Mouse (Mus musculus) heart, postnatal 14 days (tissue): ENCODE measurements around the gene Zfpl1. TPM values are rescaled to one million over a fixed set of nuclear protein-coding genes. Genes with fewer than 3 reads are reported as not detected.

ENCODE experiments used
- DNase-seq, 2 experiments: peaks; one replicate each; pipeline ENCODE4 v3.0.0; 2021 to 2022
- intact Hi-C: fragments of 180-260 bp; cut with DNase I; formaldehyde crosslinking; loops from one replicate; pipeline ENCODE4 v1.15.1; 2025
- microRNA-seq, 2 experiments: library from miRNA; unstranded; fragments of <30 nt; microRNA quantifications; one replicate each; pipeline ENCODE4 v1.2.0; 2021 to 2022
- total RNA-seq, 2 experiments: library from RNA; stranded (reverse); gene quantifications; 2 replicates each; pipeline ENCODE4 v1.2.3; 2021

Gene Zfpl1
- total RNA-seq, 2 experiments from 2014 or later: 16.7 to 19.7 TPM

GRCm38 (mm10) chr19:6038326-6038725 is 46.4 kb downstream of the Zfpl1 start:
- no peak for DNase-seq
- intact Hi-C loops: no loop called here

- intact Hi-C loops: no loop called here
- no peak for DNase-seq
These were observed 47.1 kb downstream of the Zfpl1 start for GRCm38 (mm10) chr19:6037695-6038094.

GRCm38 (mm10) chr19:6035966-6036585 is 48.7 kb downstream of the Zfpl1 start:
- intact Hi-C loops: no loop called here
- DNase-seq: no peak

Small RNA genes lying within 50 kb of the gene (microRNA-seq; reads per million reads assigned to microRNA genes)
- 1.6 to 4.8 reads per million in 2 experiments for gene Mir6988

Other genes starting within 250 kb of the Zfpl1 start
- 10 to 100 TPM; 15.6 to 15.8 TPM for gene Frmd8, start 209.7 kb downstream of the Zfpl1 start, total RNA-seq
- 1 to 10 TPM; 3.3 to 4.5 TPM for gene Slc25a45, start 207.1 kb downstream of the Zfpl1 start, total RNA-seq
- under 1 TPM; 0.79 to 0.93 TPM for gene Tigd3, start 190.8 kb downstream of the Zfpl1 start, total RNA-seq
- 100 to 1,000 TPM; 101 TPM for gene Dpf2, start 171.9 kb downstream of the Zfpl1 start, total RNA-seq
- gene Cdc42ep2, start 160.1 kb downstream of the Zfpl1 start, total RNA-seq: 10 to 100 TPM in 1 of 2 experiments, 1 to 10 TPM in 1; 9.9 to 12.0 TPM
- gene Pola2, start 120.8 kb downstream of the Zfpl1 start, total RNA-seq: 10 to 100 TPM; 12.3 to 14.2 TPM
- gene Slc22a20, start 98.8 kb downstream of the Zfpl1 start, total RNA-seq: not detected
- 10 to 100 TPM; 31.7 to 36.8 TPM for gene Capn1, start 69.1 kb downstream of the Zfpl1 start, total RNA-seq
- gene Syvn1, start 38.4 kb downstream of the Zfpl1 start, total RNA-seq: 10 to 100 TPM; 17.5 to 18.9 TPM
- 10 to 100 TPM; 37.1 to 37.4 TPM for gene Mrpl49, start 27.2 kb downstream of the Zfpl1 start, total RNA-seq
- 100 to 1,000 TPM; 597 to 635 TPM for gene Fau, start 27.1 kb downstream of the Zfpl1 start, total RNA-seq
- 10 to 100 TPM; 11.8 to 12.6 TPM for gene Znhit2, start 23.8 kb downstream of the Zfpl1 start, total RNA-seq
- gene Tm7sf2, start 16.6 kb downstream of the Zfpl1 start, total RNA-seq: 1 to 10 TPM; 2.9 to 5.5 TPM
- gene Vps51, start 7.7 kb downstream of the Zfpl1 start, total RNA-seq: 10 to 100 TPM; 27.9 to 32.3 TPM
- not detected for gene Tmem262, start 4.9 kb downstream of the Zfpl1 start, total RNA-seq
- not detected for gene Gm28374, start 2.7 kb downstream of the Zfpl1 start, total RNA-seq
- 1 to 10 TPM; 1.1 to 1.5 TPM for gene Cdca5, start within 50 bp of the Zfpl1 start, total RNA-seq
- gene AC131692.1, start 9.5 kb upstream of the Zfpl1 start, total RNA-seq: not detected
- gene Naaladl1, start 20.8 kb upstream of the Zfpl1 start, total RNA-seq: not detected
- gene Sac3d1, start 33.7 kb upstream of the Zfpl1 start, total RNA-seq: 1 to 10 TPM; 9.4 to 9.7 TPM
- gene Snx15, start 43.3 kb upstream of the Zfpl1 start, total RNA-seq: 10 to 100 TPM; 12.2 to 14.7 TPM
- under 1 TPM; 0.46 to 0.88 TPM for gene Batf2, start 56.0 kb upstream of the Zfpl1 start, total RNA-seq
- gene Arl2, start 56.6 kb upstream of the Zfpl1 start, total RNA-seq: 10 to 100 TPM; 54.8 to 58.4 TPM
- gene Majin, start 99.4 kb upstream of the Zfpl1 start, total RNA-seq: not detected
- gene Gpha2, start 141.4 kb upstream of the Zfpl1 start, total RNA-seq: not detected
- 10 to 100 TPM; 31.4 to 35.1 TPM for gene Ppp2r5b, start 150.9 kb upstream of the Zfpl1 start, total RNA-seq
- gene Atg2a, start 156.7 kb upstream of the Zfpl1 start, total RNA-seq: 10 to 100 TPM; 20.4 to 22.7 TPM
- 100 to 1,000 TPM; 163 to 172 TPM for gene Ehd1, start 191.8 kb upstream of the Zfpl1 start, total RNA-seq
- 1 to 10 TPM; 8.9 to 9.8 TPM for gene Cdc42bpg, start 221.5 kb upstream of the Zfpl1 start, total RNA-seq